Mouse (Mus musculus) thymus, adult 2 months (tissue): ENCODE results near the gene Trim66.

Experiments used
- CTCF ChIP-seq: fragments of 200-500 bp; IDR thresholded peaks from 2 replicates; pipeline ENCODE4 v1.5.1; 2012; ENCODE audit warnings: mild to moderate bottlenecking, control low read depth, low read length, moderate library complexity, borderline replicate concordance; ENCODE audit not compliant: control insufficient read depth, poor library complexity, insufficient read depth; ENCODE audit errors: extremely low read depth
- POLR2A ChIP-seq: fragments of 200-500 bp; IDR thresholded peaks from 2 replicates; pipeline ENCODE4 v1.6.1; 2012; ENCODE audit warnings: mild to moderate bottlenecking, low read length, control low read depth, moderate library complexity; ENCODE audit not compliant: control insufficient read depth, poor library complexity, insufficient read depth; ENCODE audit errors: extremely low read depth

GRCm38 (mm10) chr7:109522084-109522483 is 14.2 kb upstream of the Trim66 start:
- TF ChIP-seq CTCF (no peak), POLR2A (no peak)
